Mouse (Mus musculus): ENCODE data around the gene Cyb5r4.
"Not testable (repeated sequence)": the region's sequence is repeated elsewhere in the genome, so short reads cannot be mapped to it uniquely, and the experiment has no call there.

Gene Cyb5r4

DNA sequence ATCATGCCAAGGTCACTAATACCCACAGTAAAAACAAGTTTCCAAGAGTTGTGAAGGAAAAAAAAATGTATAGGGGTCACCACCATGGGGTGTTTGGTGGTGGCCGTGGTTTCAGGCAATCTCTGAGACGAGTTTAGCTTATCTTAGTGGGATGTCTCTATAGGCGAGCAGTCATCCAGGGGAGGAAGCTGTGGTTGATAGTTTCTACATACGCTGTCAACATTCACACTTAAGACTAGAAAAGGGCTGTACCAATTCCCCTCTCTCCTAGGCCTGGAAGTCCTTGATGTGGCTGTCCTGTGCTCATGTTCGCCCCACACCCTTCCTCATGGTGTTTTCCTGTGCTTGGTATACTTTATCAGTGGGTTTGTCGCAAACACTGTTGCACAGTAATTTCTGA, 4.0 kb downstream of the Cyb5r4 start:
- no peak for DNase-seq (ENCODE audit: low read depth, low spot score)

DNA sequence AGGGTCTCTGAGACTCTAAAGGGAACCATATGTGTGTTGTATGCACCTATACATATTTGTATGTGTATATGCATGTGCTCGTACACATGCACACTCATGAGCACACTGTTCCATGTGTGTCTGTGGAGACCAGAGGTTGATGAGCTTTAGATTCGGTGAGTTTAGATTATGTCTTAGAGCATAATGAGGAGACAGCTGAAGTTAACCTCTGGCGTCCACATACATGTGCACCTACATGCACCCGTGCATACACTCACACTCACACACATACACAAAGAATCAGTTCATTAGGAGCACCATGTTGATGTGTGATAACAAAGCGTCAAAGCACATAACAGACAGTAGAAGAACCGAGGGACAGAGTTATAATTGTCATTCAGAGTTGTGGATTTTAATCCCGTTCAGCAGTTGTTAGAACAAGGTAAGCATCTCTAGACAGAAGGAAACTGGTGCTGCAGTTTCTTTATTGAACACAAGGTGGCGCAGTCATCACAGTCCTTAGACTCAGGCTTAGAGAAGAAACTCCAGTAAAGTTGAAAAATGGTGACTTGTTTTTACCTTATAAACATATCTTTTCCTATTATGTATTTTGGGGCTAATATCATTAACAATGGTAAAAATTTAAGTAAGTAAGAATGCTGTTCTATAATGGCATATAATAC, 5.7 kb downstream of the Cyb5r4 start:
- DNase-seq (ENCODE audit: low read depth, low spot score), result peak; percentile 61

GRCm38 (mm10) chr9:87032196-87032595, 10.4 kb downstream of the Cyb5r4 start:
- DNase-seq (ENCODE audit: low read depth, low spot score), result no peak

DNA sequence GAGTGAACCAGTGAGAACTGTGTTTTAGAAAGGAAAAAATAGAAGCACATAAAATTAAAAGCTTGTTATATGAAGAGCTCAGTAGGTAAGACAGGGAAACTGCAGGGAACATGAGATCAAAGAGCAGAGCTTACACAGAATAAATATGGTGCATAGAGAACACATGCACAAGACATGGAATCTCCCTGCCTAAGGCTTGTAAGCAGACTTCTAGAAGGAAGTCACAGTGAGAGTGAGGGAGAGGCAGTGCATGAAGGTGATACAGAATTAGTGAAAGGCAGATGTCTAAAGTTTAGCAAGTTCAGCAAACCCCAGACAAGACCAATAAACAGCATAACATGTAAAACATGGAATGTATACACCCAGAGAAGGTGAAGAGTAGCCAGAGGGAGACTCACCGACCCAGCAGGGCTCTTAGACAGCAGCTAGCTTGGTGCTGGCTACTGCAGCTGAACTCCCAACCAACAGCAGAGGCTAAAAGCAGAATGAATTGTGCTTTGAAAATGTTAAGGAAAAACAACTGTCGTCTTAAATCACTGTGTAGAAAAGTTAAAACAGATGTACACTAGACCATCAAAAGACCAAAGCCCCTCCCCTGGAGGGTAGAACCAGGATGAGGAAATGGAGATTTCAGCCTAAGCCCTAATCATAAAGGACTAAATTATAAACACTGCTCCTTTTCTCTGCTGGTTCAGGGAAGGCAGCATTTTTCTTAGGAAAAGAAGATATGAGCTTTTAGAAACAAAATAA, 13.2 kb downstream of the Cyb5r4 start:
- no peak for DNase-seq (ENCODE audit: low read depth, low spot score)

DNA sequence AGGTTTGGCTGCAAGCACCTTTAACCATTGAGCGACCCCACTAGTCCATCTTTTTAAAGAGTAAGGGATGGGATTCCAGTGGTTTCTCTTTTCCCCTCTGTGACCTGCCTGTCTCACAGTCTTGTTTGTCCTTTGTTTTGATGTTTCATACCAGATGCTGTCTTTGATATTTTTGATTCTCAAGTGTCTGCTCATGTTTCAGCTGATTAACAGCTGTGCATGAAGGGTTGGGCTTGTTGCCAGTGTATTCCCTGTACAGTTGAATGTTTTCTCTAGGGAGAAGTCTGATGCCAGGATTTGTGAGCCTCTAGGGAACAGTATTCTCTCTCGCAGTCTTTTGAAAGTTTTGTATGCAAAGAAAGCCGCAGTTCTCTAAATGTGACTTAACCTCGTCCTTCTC, 27.6 kb downstream of the Cyb5r4 start:
- no peak for DNase-seq (ENCODE audit: low read depth, low spot score)

DNA sequence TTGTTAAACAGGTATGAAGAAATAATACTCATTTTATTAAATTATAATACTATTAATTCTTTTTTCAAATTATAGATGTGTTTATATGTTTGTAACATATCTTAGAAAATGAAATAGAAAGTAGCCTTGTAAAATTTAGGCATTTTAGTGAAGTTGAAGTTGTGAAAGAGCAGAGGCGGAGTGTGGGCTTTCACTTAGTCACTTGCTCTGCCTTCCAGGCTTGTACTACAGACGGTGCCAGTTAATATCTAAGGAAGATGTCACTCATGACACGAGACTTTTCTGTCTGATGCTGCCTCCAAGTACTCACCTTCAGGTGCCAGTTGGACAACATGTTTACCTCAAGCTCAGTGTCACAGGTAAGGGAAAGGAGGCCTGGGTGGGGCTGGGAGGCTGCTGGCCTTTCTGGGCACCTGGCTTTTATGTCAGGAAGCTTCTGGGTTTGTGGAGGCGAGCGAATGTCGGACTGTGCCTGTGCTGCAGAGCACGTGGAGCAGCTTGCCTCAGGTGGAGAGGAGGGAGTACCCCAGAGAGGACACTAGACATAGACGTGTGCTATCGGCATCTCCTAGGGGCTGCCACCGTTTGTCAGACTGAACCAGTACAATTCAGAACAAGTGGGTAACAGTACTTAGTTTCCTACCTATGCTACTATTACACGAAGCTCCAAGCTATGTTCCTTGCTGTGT, 33.9 kb downstream of the Cyb5r4 start:
- no peak for DNase-seq (ENCODE audit: low read depth, low spot score)

- DNase-seq (ENCODE audit: low read depth, low spot score), result no peak
Measured at GRCm38 (mm10) chr9:87062337-87062736, 40.5 kb downstream of the Cyb5r4 start.

- no peak for DNase-seq (ENCODE audit: low read depth, low spot score)
Measured at GRCm38 (mm10) chr9:87068160-87068559, 46.3 kb downstream of the Cyb5r4 start.

GRCm38 (mm10) chr9:87071566-87071965, 49.8 kb downstream of the Cyb5r4 start:
- not testable (repeated sequence) for DNase-seq (ENCODE audit: low read depth, low spot score)

DNA sequence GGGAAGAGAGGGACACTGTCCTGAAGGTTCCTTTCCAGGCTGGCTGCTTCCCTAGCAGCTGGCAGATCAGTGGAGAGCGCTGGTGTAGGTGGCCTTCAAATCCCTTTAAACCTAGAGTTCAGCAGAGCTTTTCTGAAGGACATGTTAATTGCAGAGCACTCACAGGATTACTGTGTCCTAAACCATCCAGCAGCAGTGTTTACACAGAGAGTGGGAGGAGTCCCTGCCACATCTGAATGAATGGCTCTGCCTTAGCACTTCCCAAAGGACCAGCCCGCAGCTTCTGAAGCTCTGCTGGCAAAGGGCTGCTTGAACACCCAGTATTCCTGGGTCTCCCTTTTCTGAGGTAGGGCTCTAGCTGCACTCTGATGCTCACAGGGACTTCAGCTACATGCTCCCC, 56.1 kb downstream of the Cyb5r4 start:
- no peak for DNase-seq (ENCODE audit: low read depth, low spot score)

DNA sequence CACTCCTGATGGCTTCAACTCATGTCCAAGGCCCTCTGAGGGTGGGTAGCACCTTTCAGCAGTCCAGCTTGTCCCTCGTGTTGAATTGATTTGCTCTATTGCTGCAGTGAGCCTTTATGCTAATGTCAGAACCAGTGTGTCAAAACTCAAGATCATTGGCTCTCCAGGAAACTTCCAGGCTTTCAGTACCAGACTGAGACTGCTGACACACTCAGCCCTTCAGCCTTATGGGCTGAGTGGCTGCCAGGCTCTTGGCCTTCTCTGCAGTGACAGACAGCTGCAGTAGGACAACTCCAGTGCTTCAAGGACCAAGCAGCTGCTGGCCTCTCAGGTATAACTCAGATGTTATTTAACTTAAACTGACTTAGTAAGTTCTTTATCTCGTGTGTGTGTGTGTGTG, 57.7 kb downstream of the Cyb5r4 start:
- no peak for DNase-seq (ENCODE audit: low read depth, low spot score)

GRCm38 (mm10) chr9:87086991-87087390, 65.2 kb downstream of the Cyb5r4 start:
- no peak for DNase-seq (ENCODE audit: low read depth, low spot score)

DNA sequence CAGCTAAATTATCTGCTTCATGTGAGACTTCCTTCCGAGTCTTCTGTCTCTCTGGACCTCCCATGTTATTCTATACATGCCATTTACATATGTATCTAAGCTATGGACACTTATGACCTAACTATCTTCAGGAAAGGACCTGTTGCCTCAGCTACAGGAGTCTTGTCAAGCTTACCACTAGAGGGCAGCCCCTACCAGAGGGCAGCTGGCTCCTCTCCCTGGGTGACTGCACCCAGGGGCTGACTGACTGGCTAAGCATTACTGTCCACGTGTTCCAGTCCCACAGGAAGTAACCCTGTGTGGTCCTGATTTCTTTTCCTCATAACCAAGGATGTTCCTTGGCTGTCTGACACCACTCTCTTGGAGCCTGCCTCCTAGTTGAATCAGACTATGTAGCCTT, 76.2 kb downstream of the Cyb5r4 start:
- no peak for DNase-seq (ENCODE audit: low read depth, low spot score)

GRCm38 (mm10) chr9:87115019-87115418, 93.2 kb downstream of the Cyb5r4 start:
- DNase-seq (ENCODE audit: low read depth, low spot score), result no peak

GRCm38 (mm10) chr9:87115456-87115931, 93.7 kb downstream of the Cyb5r4 start:
- DNase-seq (ENCODE audit: low read depth, low spot score), result no peak

- DNase-seq (ENCODE audit: low read depth, low spot score), result no peak
Measured at GRCm38 (mm10) chr9:87115978-87116377, 94.2 kb downstream of the Cyb5r4 start.

DNA sequence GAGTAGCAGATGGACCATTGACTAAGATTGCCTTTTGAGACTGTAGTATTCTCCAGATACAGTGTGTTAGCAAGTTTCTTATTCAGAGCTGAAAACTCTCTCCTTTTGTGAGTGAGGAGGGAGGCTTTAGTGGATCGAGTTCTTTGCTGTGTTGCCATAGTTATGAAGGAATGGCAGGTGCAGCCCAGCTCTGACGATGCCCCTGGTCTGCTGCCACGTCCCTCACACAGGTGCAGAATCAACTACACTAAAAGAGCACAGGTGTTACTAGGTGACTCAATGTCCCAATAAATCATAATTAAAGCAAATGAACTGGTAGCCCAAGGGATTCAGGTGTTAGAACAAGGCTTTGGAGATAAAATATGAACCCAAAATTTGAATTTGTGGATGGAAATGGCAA, 97.2 kb downstream of the Cyb5r4 start:
- no peak for DNase-seq (ENCODE audit: low read depth, low spot score)

DNA sequence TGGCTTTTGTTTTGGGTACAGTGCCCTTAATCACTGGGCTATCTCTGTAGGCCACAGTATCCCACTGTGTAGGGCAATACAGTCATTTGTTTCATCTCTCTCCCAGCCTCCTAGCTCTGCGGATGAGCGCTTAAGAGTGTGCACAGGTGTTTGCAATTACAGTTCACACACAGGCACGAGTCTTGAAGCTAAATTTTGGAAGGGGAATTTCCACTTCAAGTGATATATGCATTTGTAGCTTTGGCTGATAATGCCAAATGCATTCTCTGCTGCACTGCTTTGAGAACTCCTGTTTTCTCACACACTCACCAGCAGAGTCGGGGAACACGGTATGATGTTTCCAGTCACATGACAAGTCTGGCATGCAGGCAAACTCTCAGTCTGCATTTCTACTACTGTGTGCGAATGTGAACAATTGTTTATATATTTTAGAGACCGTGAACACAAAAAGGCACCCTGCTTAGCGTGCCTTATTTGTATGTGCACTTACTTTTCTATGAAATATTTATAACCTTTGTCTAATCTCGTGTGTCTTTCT, 100.2 kb downstream of the Cyb5r4 start:
- no peak for DNase-seq (ENCODE audit: low read depth, low spot score)

GRCm38 (mm10) chr9:87127046-87127445, 105.2 kb downstream of the Cyb5r4 start:
- DNase-seq (ENCODE audit: low read depth, low spot score), result not testable (repeated sequence)

All from retina, postnatal 7 days (tissue).